Mouse (Mus musculus) liver, postnatal 0 days (tissue): ENCODE data around the gene Tes3-ps.

ENCODE experiments used
- CTCF ChIP-seq: sonication (generic); IDR thresholded peaks from 2 replicates; pipeline ENCODE4 v1.5.1; 2016; ENCODE audit warnings: antibody characterized with exemption, low read depth
- EP300 ChIP-seq: IDR thresholded peaks from 2 replicates; pipeline ENCODE4 v1.6.1; 2016; ENCODE audit warnings: antibody characterized with exemption, low read depth, mild to moderate bottlenecking

GRCm38 (mm10) chr13:49460692-49461414 lies 32.3 kb upstream of the Tes3-ps start:
- no peak for TF ChIP-seq CTCF
- no peak for TF ChIP-seq EP300
